Mouse (Mus musculus) heart, postnatal 0 days (tissue): ENCODE measurements at regions not wholly inside any gene's neighbourhood (a gene's known extent, or its start where the extent isn't known, plus 50 kb on each side); places are given as distances from the start of the nearest gene placed in this dataset.

ENCODE experiments used
- CTCF ChIP-seq: IDR thresholded peaks from 2 replicates; pipeline ENCODE4 v1.5.1; 2016; ENCODE audit warnings: antibody characterized with exemption, control low read depth, low read depth
- EP300 ChIP-seq: IDR thresholded peaks from 2 replicates; pipeline ENCODE4 v1.6.1; 2016; ENCODE audit warnings: antibody characterized with exemption, low read depth

DNA sequence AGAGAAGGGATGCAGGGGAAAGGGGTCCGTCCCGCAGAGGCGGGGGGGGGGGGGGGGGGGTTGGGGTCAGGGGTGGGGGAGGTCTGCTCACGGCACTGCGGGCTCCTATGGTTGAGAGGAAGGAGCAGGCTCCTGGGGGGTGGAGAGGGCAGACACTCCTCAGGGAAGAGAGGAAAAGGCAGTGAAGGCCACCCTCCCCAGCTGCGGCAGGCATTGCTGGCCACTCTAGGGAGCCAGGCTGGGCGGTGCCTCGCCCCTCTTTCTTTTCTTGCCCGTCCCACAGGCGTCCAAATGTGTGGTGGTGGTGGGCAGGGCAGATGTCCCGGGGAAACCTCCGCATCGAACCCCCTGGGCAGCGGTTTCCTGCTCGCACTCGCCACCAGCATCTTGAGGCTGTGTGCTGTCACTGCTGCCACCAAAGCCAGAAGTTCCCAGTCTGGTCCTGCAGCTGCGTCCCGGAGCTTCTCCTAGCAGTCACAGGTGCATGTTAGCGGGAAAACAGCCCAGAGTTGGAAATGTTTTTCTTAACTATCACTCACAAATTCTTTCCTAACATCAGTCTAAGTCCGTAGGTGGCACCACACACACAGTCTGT, 110.4 kb downstream of the Dsel start:
- TF ChIP-seq CTCF: no peak
- no peak for TF ChIP-seq EP300
